Comparison of ENCODE assay signal across 19 mouse cellular contexts in the genomic region with DNA sequence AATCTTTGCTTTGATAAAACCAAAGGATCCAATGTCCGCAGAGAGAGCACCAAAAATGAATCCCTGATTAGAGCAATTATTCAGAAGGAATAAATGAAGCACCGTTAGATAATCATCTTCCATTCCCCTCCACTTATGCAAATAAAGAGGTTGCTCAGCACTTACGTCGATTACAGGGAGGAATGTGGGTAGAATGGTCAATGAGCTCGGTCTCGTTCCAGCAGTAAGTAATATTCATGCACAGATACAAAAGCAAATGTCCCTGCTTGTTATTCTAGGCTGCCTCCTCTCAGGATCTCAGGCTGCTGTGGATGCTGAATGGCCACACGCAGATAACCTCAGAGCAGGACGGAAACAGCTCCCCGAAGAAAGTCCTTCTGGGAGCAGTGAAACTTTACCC. TPM values are rescaled to one million over a fixed set of nuclear protein-coding genes. Genes with fewer than 3 reads are reported as not detected.
"Had no signal": no experiment of that assay in that cellular context is flagged by ENCODE, and none has a peak within 500 bp of the region (broad histone marks: within the 10 kb centered on the region; RNA-seq: fewer than 3 reads in every experiment).

No protein-coding gene starts in this region.

- DNase-seq: lung, adult 18-20 months; lung, embryonic 14.5 days; lung, postnatal 10 days; lung, postnatal 4 days; retina, postnatal 1 day; right cerebral cortex, adult 18-20 months; right cerebral cortex, postnatal 25 days; right cerebral cortex, postnatal 4 days; spleen, adult 18-20 months; thymus, adult 18-20 months; thymus, postnatal 14 days; thymus, postnatal 36 days had no signal

- ATAC-seq: midbrain, embryonic 15.5 days had no signal

- H3K4me2 ChIP-seq: lung, embryonic 14.5 days; midbrain, embryonic 12.5 days; midbrain, embryonic 15.5 days; neural tube, embryonic 13.5 days; neural tube, embryonic 15.5 days had no signal

- H3K27me3 ChIP-seq: midbrain, embryonic 12.5 days; midbrain, embryonic 15.5 days; neural tube, embryonic 13.5 days; neural tube, embryonic 15.5 days had no signal

- H3K4me1 ChIP-seq: midbrain, embryonic 10.5 days; midbrain, embryonic 12.5 days; midbrain, embryonic 15.5 days; neural tube, embryonic 13.5 days; neural tube, embryonic 15.5 days had no signal

- H3K36me3 ChIP-seq: midbrain, embryonic 10.5 days; midbrain, embryonic 12.5 days; midbrain, embryonic 15.5 days; neural tube, embryonic 13.5 days; neural tube, embryonic 15.5 days had no signal

- H3K9me3 ChIP-seq: midbrain, embryonic 10.5 days; midbrain, embryonic 12.5 days; midbrain, embryonic 15.5 days; neural tube, embryonic 13.5 days; neural tube, embryonic 15.5 days had no signal

- H3K4me3 ChIP-seq: midbrain, embryonic 10.5 days; midbrain, embryonic 12.5 days; midbrain, embryonic 15.5 days; myocyte; neural tube, embryonic 13.5 days; neural tube, embryonic 15.5 days had no signal

- H3K9ac ChIP-seq: lung, embryonic 14.5 days; midbrain, embryonic 12.5 days; midbrain, embryonic 15.5 days; neural tube, embryonic 13.5 days; neural tube, embryonic 15.5 days had no signal

- H3K27ac ChIP-seq: midbrain, embryonic 10.5 days; midbrain, embryonic 12.5 days; midbrain, embryonic 15.5 days; neural tube, embryonic 13.5 days; neural tube, embryonic 15.5 days had no signal

RNA-seq across cellular contexts. Expression of gene Rbm46, which starts 51.1 kb away (rescaled TPM):
- polyA plus RNA-seq: myocyte; small intestine, adult 2 months had no signal
